Mouse (Mus musculus): ENCODE measurements at regions not wholly inside any gene's neighbourhood (a gene's known extent, or its start where the extent isn't known, plus 50 kb on each side); places are given as distances from the start of the nearest gene placed in this dataset.

GRCm38 (mm10) chr10:38552350-38553076 lies 269.1 kb downstream of the Rfpl4b start:
- POLR2A ChIA-PET = interaction anchor here in 1 of 4 experiments (1.2 kb wide), 1 partner anchor 327 kb away, joined by 3 read pairs; no protein-coding TSS in a partner anchor
- CTCF ChIA-PET = interaction anchor here in 1 of 4 experiments (0.7 kb wide), 1 partner anchor 17 kb away, joined by 3 read pairs; no protein-coding TSS in a partner anchor

- ChIA-PET CTCF (no interaction called here), POLR2A (no interaction called here)
Measured at GRCm38 (mm10) chr10:38540031-38540430, 281.5 kb downstream of the Rfpl4b start.

DNA sequence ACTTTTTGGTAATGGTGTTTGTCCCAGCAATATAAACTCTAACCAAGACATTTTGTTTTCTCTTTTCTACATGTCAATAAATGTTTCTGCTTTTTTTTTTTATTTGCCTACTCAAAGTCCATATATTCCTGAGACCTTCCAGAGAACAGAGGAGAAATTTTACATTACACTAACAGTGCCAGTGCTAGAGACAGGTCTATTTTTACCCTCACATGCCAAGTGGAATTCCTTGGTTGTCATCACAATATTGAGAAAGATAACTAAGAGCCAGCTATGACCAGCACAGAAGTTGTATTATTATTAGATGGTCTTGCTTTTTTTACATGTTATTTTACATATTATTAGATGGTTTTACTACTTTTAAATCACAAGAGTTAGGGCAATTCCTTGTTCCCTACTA lies 282.8 kb downstream of the Rfpl4b start:
- ChIA-PET CTCF (interaction anchor here in 1 of 4 experiments (0.7 kb wide), 1 partner anchor 52 kb away, joined by 4 read pairs; no protein-coding TSS in a partner anchor), POLR2A (interaction anchor here in 1 of 4 experiments (0.5 kb wide), 1 partner anchor 1134 kb away, joined by 4 read pairs; no protein-coding TSS in a partner anchor)

DNA sequence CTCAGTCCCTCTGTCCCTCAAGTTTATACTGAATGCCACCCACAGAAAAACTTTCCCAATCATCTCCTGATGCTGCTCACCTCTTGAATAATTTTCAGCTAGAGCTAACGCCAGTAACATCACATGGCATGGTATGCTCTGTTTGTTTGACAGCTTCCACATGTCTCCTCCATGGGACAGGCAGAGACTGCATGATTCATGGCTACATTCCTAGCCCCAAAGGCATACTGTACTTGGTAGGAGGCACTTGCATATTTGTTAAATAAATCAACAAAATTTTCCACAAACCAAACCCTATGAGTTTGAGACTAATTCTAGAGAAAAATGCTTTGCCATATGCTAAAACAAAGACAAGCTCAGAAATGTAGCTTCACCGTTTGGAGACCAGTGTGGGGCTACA lies 304.9 kb downstream of the Rfpl4b start:
- CTCF ChIA-PET = no interaction called here

More for the DNA sequence above, 304.9 kb downstream of the Rfpl4b start:
- POLR2A ChIA-PET = no interaction called here

Data from embryonic stem cell, embryonic (primary cell).